Mouse (Mus musculus): ENCODE measurements at regions not wholly inside any gene's neighbourhood (a gene's known extent, or its start where the extent isn't known, plus 50 kb on each side); places are given as distances from the start of the nearest gene placed in this dataset.

- TF ChIP-seq MXI1 (IDR thresholded peaks at IDR 0.05; ENCODE audit: low read depth, low read length) (no peak), CHD2 (IDR thresholded peaks at IDR 0.05; ENCODE audit: low read length) (no peak), ZMIZ1 (IDR thresholded peaks at IDR 0.05; ENCODE audit: low read depth, low read length) (no peak), CTCF (conservative IDR thresholded peaks at IDR 0.05 in 1 of 2, IDR thresholded peaks at IDR 0.05 in 1 of 2; ENCODE audit: low read depth in 2 of 2, low read length in 2 of 2) (no peak), MAFK (IDR thresholded peaks at IDR 0.05; ENCODE audit: insufficient replicate concordance, low read length) (no peak), EP300 (IDR thresholded peaks at IDR 0.05; ENCODE audit: low read length) (no peak), USF1 (IDR thresholded peaks at IDR 0.05; ENCODE audit: low read depth, low read length) (no peak), MAX (IDR thresholded peaks at IDR 0.05; ENCODE audit: low read length) (no peak), POLR2A (IDR thresholded peaks at IDR 0.05; ENCODE audit: low read depth, low read length) (no peak), KAT2A (IDR thresholded peaks at IDR 0.05; ENCODE audit: insufficient replicate concordance, low read length) (no peak), MYC (IDR thresholded peaks at IDR 0.05; ENCODE audit: low read depth, low read length) (no peak), JUND (conservative IDR thresholded peaks at IDR 0.05; ENCODE audit: low read depth, low read length) (no peak)
Observed at GRCm38 (mm10) chr15:56425986-56426385, 1051.4 kb downstream of the Slc22a22 start.

Data from CH12.LX (cell line).